Mouse (Mus musculus) thymus, adult 2 months (tissue): ENCODE results near the gene Pcnx2.

ENCODE experiments used
- CTCF ChIP-seq: fragments of 200-500 bp; IDR thresholded peaks from 2 replicates; pipeline ENCODE4 v1.5.1; 2012; ENCODE audit warnings: mild to moderate bottlenecking, control low read depth, low read length, moderate library complexity, borderline replicate concordance; ENCODE audit not compliant: control insufficient read depth, poor library complexity, insufficient read depth; ENCODE audit errors: extremely low read depth
- POLR2A ChIP-seq: fragments of 200-500 bp; IDR thresholded peaks from 2 replicates; pipeline ENCODE4 v1.6.1; 2012; ENCODE audit warnings: mild to moderate bottlenecking, low read length, control low read depth, moderate library complexity; ENCODE audit not compliant: control insufficient read depth, poor library complexity, insufficient read depth; ENCODE audit errors: extremely low read depth

- TF ChIP-seq CTCF (no peak), POLR2A (no peak)
Measured at GRCm38 (mm10) chr8:125845281-125845680, 52.8 kb downstream of the Pcnx2 start.
